Mouse (Mus musculus) bone marrow macrophage, adult 2 months (primary cell): ENCODE data around the gene Ap2b1.

Source experiments
- CTCF ChIP-seq: IDR thresholded peaks from 2 replicates; pipeline ENCODE4 v1.5.1; 2012; ENCODE audit warnings: low read depth, mild to moderate bottlenecking, low read length, moderate library complexity
- POLR2A ChIP-seq: IDR thresholded peaks from 2 replicates; pipeline ENCODE4 v1.6.1; 2012; ENCODE audit warnings: mild to moderate bottlenecking, low read depth, low read length, borderline replicate concordance

DNA sequence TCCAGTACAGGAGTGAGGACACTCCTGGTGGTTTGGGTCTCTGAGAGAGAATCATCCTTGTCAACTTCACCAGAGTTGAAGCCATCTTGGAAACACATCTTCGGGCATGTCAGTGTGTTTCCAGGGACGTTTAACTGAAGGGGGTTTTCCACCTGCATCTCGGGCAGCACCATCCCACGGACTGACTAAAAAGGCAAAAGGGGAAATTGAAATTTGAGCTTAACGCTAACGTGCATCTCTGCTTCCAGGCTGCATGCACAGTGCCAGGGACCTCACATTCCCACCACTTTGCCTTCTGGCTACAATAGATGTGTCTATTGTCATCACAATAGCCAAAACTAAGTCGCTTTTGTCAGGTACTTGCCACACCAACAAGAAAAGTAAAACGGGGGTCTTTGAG, 109.4 kb downstream of the Ap2b1 start:
- no peak for TF ChIP-seq CTCF
- no peak for TF ChIP-seq POLR2A
